In genomic region chr9:66864708-66865107, GRCm38 (mm10) we compare ENCODE assay signal across 19 mouse cellular contexts. TPM values are rescaled to one million over a fixed set of nuclear protein-coding genes. Genes with fewer than 3 reads are reported as not detected.
DNase-seq lines count a peak whose midpoint lies in the region; ATAC-seq and TF ChIP-seq lines count a peak whose summit lies in the region.
"Had no signal": no experiment of that assay in that cellular context is flagged by ENCODE, and none has a peak within 500 bp of the region (broad histone marks: within the 10 kb centered on the region; RNA-seq: fewer than 3 reads in every experiment).

No protein-coding gene starts in this region.

- 0 out of 2 replicates have a peak overlapping the region, but pooled peaks have one; percentile 23 for H3K27ac ChIP-seq in neural tube, embryonic 13.5 days (replicated peaks)
- no peak overlapping the region for H3K27ac ChIP-seq in neural tube, embryonic 15.5 days (replicated peaks)
- peak overlapping the region; percentile 77 for H3K27ac ChIP-seq in forebrain, embryonic 10.5 days
- no peak overlapping the region for H3K27ac ChIP-seq in forebrain, postnatal 0 days (ENCODE audit: low read depth, low read length)
- H3K27ac ChIP-seq: neural tube, embryonic 12.5 days; stomach, embryonic 15.5 days had no signal

- H3K27me3 ChIP-seq in neural tube, embryonic 13.5 days, result no peaks in the 10 kb centered on the region
- no peaks in the 10 kb centered on the region for H3K27me3 ChIP-seq in neural tube, embryonic 15.5 days (replicated peaks)
- H3K27me3 ChIP-seq in forebrain, embryonic 10.5 days (ENCODE audit: poor library complexity, severe bottlenecking), result no peaks in the 10 kb centered on the region
- H3K27me3 ChIP-seq in forebrain, postnatal 0 days (ENCODE audit: insufficient read depth, low read length), result no peaks in the 10 kb centered on the region
- H3K27me3 ChIP-seq: neural tube, embryonic 12.5 days; stomach, embryonic 15.5 days had no signal

- no peak for ATAC-seq in neural tube, embryonic 13.5 days (ENCODE audit: low read depth)
- no peak for ATAC-seq in neural tube, embryonic 15.5 days (ENCODE audit: low FRiP score)
- ATAC-seq in forebrain, postnatal 0 days, result no peak
- ATAC-seq: intestine, embryonic 16.5 days had no signal

- no peaks in the 10 kb centered on the region for H3K9me3 ChIP-seq in neural tube, embryonic 13.5 days
- no peaks in the 10 kb centered on the region for H3K9me3 ChIP-seq in neural tube, embryonic 15.5 days (replicated peaks)
- no peaks in the 10 kb centered on the region for H3K9me3 ChIP-seq in forebrain, embryonic 10.5 days
- H3K9me3 ChIP-seq in forebrain, postnatal 0 days (ENCODE audit: low read length), result no peaks in the 10 kb centered on the region
- H3K9me3 ChIP-seq: neural tube, embryonic 12.5 days; stomach, embryonic 15.5 days had no signal

- peaks cover 7% of the 10 kb centered on the region for H3K36me3 ChIP-seq in neural tube, embryonic 13.5 days
- H3K36me3 ChIP-seq in neural tube, embryonic 15.5 days, result 0 out of 2 replicates have a peak, but pooled peaks cover 5% of the 10 kb centered on the region
- peaks cover 20% of the 10 kb centered on the region for H3K36me3 ChIP-seq in forebrain, embryonic 10.5 days (replicated peaks)
- peaks cover 6% of the 10 kb centered on the region; the same call in 1 of the 2 replicates for H3K36me3 ChIP-seq in forebrain, postnatal 0 days (ENCODE audit: insufficient read depth)
- H3K36me3 ChIP-seq: stomach, embryonic 15.5 days had no signal

- H3K9ac ChIP-seq in neural tube, embryonic 13.5 days, result no peak overlapping the region
- H3K9ac ChIP-seq in neural tube, embryonic 15.5 days (replicated peaks), result no peak overlapping the region
- H3K9ac ChIP-seq in forebrain, postnatal 0 days, result no peak overlapping the region
- H3K9ac ChIP-seq: lung, embryonic 14.5 days; neural tube, embryonic 12.5 days; stomach, embryonic 15.5 days had no signal

- no peak overlapping the region for H3K4me3 ChIP-seq in neural tube, embryonic 13.5 days
- no peak overlapping the region for H3K4me3 ChIP-seq in neural tube, embryonic 15.5 days (replicated peaks)
- H3K4me3 ChIP-seq in forebrain, embryonic 10.5 days, result no peak overlapping the region
- no peak overlapping the region for H3K4me3 ChIP-seq in forebrain, postnatal 0 days (ENCODE audit: low read depth, low read length)
- H3K4me3 ChIP-seq: erythroblast, embryonic 14.5 days; neural tube, embryonic 12.5 days; stomach, embryonic 15.5 days had no signal

- H3K4me2 ChIP-seq in neural tube, embryonic 13.5 days, result no peak overlapping the region
- H3K4me2 ChIP-seq in neural tube, embryonic 15.5 days, result no peak overlapping the region
- no peak overlapping the region for H3K4me2 ChIP-seq in forebrain, postnatal 0 days (ENCODE audit: low read depth)
- H3K4me2 ChIP-seq: lung, embryonic 14.5 days; neural tube, embryonic 12.5 days; stomach, embryonic 15.5 days had no signal

- 67% methylated on average over 3 of the region's 3 CpGs for WGBS in neural tube, embryonic 13.5 days
- WGBS in neural tube, embryonic 15.5 days, result 61% methylated on average over 3 of the region's 3 CpGs
- 77% methylated on average over 3 of the region's 3 CpGs for WGBS in forebrain, embryonic 10.5 days
- 19% methylated on average over 3 of the region's 3 CpGs for WGBS in forebrain, postnatal 0 days

- peak; percentile 18 for DNase-seq in kidney, postnatal 14 days
- DNase-seq in kidney, postnatal 10 days, result no peak
- no peak for DNase-seq in forebrain, embryonic 10.5 days (ENCODE audit: extremely low spot score, low spot score)
- DNase-seq in forebrain, postnatal 0 days, result peak; percentile 35
- DNase-seq in cerebellum, postnatal 14 days, result no peak
- DNase-seq in spleen, postnatal 10 days (ENCODE audit: low spot score in 2 of 2), result no peak
- DNase-seq: adrenal gland, adult 8-10 months; cerebellum, adult 9-10 months; gastrocnemius, postnatal 25 days; kidney, postnatal 4 days; liver; lung, embryonic 14.5 days; thymus, postnatal 36 days had no signal

- TF ChIP-seq CTCF in forebrain, postnatal 0 days (IDR thresholded peaks at IDR 0.05; ENCODE audit: low read depth), result peak; percentile 14; the same call in 1 of the 2 replicates

- peaks cover 25% of the 10 kb centered on the region for H3K4me1 ChIP-seq in neural tube, embryonic 13.5 days (replicated peaks)
- peaks cover 13% of the 10 kb centered on the region for H3K4me1 ChIP-seq in neural tube, embryonic 15.5 days
- peaks cover 53% of the 10 kb centered on the region for H3K4me1 ChIP-seq in forebrain, embryonic 10.5 days
- H3K4me1 ChIP-seq in forebrain, postnatal 0 days (ENCODE audit: insufficient read depth), result peaks cover 3% of the 10 kb centered on the region; the same call in 1 of the 2 replicates
- H3K4me1 ChIP-seq: neural tube, embryonic 12.5 days; stomach, embryonic 15.5 days had no signal

RNA-seq across cellular contexts. Expression of gene Aph1c, which starts 30.2 kb away (rescaled TPM):
- polyA plus RNA-seq in neural tube, embryonic 13.5 days (2015; fragmentation: Nextera tagmentation; extraction: Ambion mirVana), result 2.7 and 5.3 TPM in 2 replicates
- 4.3 and 4.7 TPM in 2 replicates for polyA plus RNA-seq in neural tube, embryonic 15.5 days (2015; fragmentation: Nextera tagmentation; extraction: Ambion mirVana)
- 1.00 and 1.5 TPM in 2 replicates for polyA plus RNA-seq in forebrain, embryonic 10.5 days (2016; fragmentation: Nextera tagmentation; extraction: Ambion mirVana)
- 1.0 and 2.2 TPM in 2 replicates for total RNA-seq in forebrain, postnatal 0 days (2014; rRNA removed)
- polyA plus RNA-seq in forebrain, postnatal 0 days (2015; fragmentation: Nextera tagmentation; extraction: Ambion mirVana), result 2.9 and 3.6 TPM in 2 replicates
- polyA plus RNA-seq: erythroblast, embryonic 14.5 days had no signal

RNA-seq across cellular contexts. Expression of gene Rab8b, which starts 54.8 kb away (rescaled TPM):
- polyA plus RNA-seq in neural tube, embryonic 13.5 days (2015; fragmentation: Nextera tagmentation; extraction: Ambion mirVana), result 30.5 and 36.5 TPM in 2 replicates
- 30.8 and 32.1 TPM in 2 replicates for polyA plus RNA-seq in neural tube, embryonic 15.5 days (2015; fragmentation: Nextera tagmentation; extraction: Ambion mirVana)
- polyA plus RNA-seq in forebrain, embryonic 10.5 days (2016; fragmentation: Nextera tagmentation; extraction: Ambion mirVana), result 33.4 and 34.0 TPM in 2 replicates
- 22.2 and 30.7 TPM in 2 replicates for total RNA-seq in forebrain, postnatal 0 days (2014; rRNA removed)
- 6.0 and 20.7 TPM in 2 replicates for polyA plus RNA-seq in forebrain, postnatal 0 days (2015; fragmentation: Nextera tagmentation; extraction: Ambion mirVana)

Comparison
In these comparisons a context has a peak if more than half of its experiments do, and no peak if none do; other contexts are left out.
1. DNase-seq: peak in kidney, postnatal 14 days (single experiment) and forebrain, postnatal 0 days (single experiment); none in kidney, postnatal 10 days (single experiment), forebrain, embryonic 10.5 days (single experiment), cerebellum, postnatal 14 days (0 of 2) and spleen, postnatal 10 days (0 of 2).
2. H3K27ac ChIP-seq: peak in neural tube, embryonic 13.5 days (single experiment) and forebrain, embryonic 10.5 days (single experiment); none in neural tube, embryonic 15.5 days (single experiment) and forebrain, postnatal 0 days (single experiment).